Mouse (Mus musculus) spleen, adult 2 months (tissue): ENCODE results near the gene Arhgef19.

ENCODE experiments used
- CTCF ChIP-seq: fragments of 200-500 bp; IDR thresholded peaks from 2 replicates; pipeline ENCODE4 v1.5.1; 2011; ENCODE audit warnings: mild to moderate bottlenecking, inconsistent platforms; ENCODE audit not compliant: insufficient read depth, insufficient read length, insufficient replicate concordance; ENCODE audit errors: extremely low read depth
- POLR2A ChIP-seq: fragments of 200-500 bp; IDR thresholded peaks from 2 replicates; pipeline ENCODE4 v1.6.1; 2011; ENCODE audit warnings: low read depth, low read length, inconsistent platforms

- TF ChIP-seq CTCF = no peak
- TF ChIP-seq POLR2A = no peak
Observed at GRCm38 (mm10) chr4:141281578-141281977, 42.3 kb downstream of the Arhgef19 start.
